Mouse (Mus musculus) adrenal gland, postnatal 4 days (tissue): Measurements from ENCODE around the gene Slc38a2. TPM values are rescaled to one million over a fixed set of nuclear protein-coding genes. Genes with fewer than 3 reads are reported as not detected.

Experiments used
- DNase-seq, 2 experiments: peaks; one replicate each; pipeline ENCODE4 v3.0.0; 2021 to 2022; ENCODE audit warnings: low spot score in 2 of 2, mixed read lengths in 2 of 2
- total RNA-seq, 2 experiments: library from RNA; stranded (reverse); gene quantifications; 2 replicates each; pipeline ENCODE4 v1.2.3; 2021

Slc38a2 gene
- total RNA-seq, 2 experiments from 2014 or later = 121 to 123 TPM

GRCm38 (mm10) chr15:96722228-96722627, 22.7 kb upstream of the Slc38a2 start:
- no peak for DNase-seq

- DNase-seq = no peak
Observed at GRCm38 (mm10) chr15:96720146-96720545, 20.6 kb upstream of the Slc38a2 start.

- no peak for DNase-seq
Observed at GRCm38 (mm10) chr15:96718466-96718865, 18.9 kb upstream of the Slc38a2 start.

- DNase-seq = no peak
Observed at GRCm38 (mm10) chr15:96717181-96717580, 17.7 kb upstream of the Slc38a2 start.

GRCm38 (mm10) chr15:96716371-96716770, 16.8 kb upstream of the Slc38a2 start:
- DNase-seq = no peak

- no peak for DNase-seq
Observed at GRCm38 (mm10) chr15:96715692-96716080, 16.2 kb upstream of the Slc38a2 start.

- no peak for DNase-seq
Observed at GRCm38 (mm10) chr15:96715079-96715691, 15.7 kb upstream of the Slc38a2 start.

GRCm38 (mm10) chr15:96714676-96715016, 15.1 kb upstream of the Slc38a2 start:
- DNase-seq = no peak

GRCm38 (mm10) chr15:96713758-96714675, 14.5 kb upstream of the Slc38a2 start:
- DNase-seq = no peak

GRCm38 (mm10) chr15:96712338-96712737, 12.8 kb upstream of the Slc38a2 start:
- DNase-seq = no peak

- no peak for DNase-seq
Observed at GRCm38 (mm10) chr15:96711664-96712063, 12.1 kb upstream of the Slc38a2 start.

GRCm38 (mm10) chr15:96710352-96711114, 11.0 kb upstream of the Slc38a2 start:
- no peak for DNase-seq

- peak; percentile 96 for DNase-seq
Observed at GRCm38 (mm10) chr15:96709491-96710351, 10.2 kb upstream of the Slc38a2 start.

GRCm38 (mm10) chr15:96708976-96709490, 9.5 kb upstream of the Slc38a2 start:
- no peak for DNase-seq

- no peak for DNase-seq
Observed at GRCm38 (mm10) chr15:96708428-96708827, 8.9 kb upstream of the Slc38a2 start.

GRCm38 (mm10) chr15:96707936-96708335, 8.4 kb upstream of the Slc38a2 start:
- DNase-seq = no peak

GRCm38 (mm10) chr15:96702466-96703031, 3.0 kb upstream of the Slc38a2 start:
- DNase-seq = no peak

- no peak for DNase-seq
Observed at GRCm38 (mm10) chr15:96700766-96701165, 1.2 kb upstream of the Slc38a2 start.

GRCm38 (mm10) chr15:96698658-96699448, 677 bp downstream of the Slc38a2 start:
- peak; percentile 75 to 76 for DNase-seq
